Mouse (Mus musculus): Measurements from ENCODE around the gene Fbxl19.

DNA sequence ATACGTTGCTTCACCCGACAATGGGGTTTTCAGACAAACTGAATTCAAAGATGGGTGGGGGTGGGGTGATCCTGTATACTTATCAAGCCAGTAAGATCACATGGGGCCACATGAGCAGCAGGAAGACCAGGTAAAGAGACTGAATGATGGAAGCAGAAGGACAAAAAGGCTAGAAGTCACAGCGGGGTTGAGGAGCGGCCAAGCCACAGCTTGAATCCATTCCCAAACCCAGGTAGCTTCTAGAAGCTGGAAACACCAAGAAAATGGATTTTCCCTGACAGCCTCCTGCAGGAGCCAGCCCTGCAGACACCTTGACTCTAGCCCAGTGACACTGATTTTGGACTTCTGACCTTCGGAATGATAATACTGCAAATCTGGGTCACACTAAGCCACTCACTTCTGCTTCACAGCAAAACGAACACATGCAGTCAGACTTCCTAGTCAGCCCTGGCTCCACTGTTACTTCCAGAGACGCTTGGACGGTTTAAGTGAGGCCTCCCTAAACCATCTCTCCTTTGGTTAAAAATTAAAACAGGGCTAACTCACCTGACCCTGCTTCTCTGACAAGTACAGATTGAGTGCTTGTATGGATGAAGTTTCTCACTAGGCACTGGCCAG, 40.7 kb upstream of the Fbxl19 start:
- TF ChIP-seq POLR2A (IDR thresholded peaks at IDR 0.05; ENCODE audit: insufficient read depth, low read depth, low read length) (no peak), CTCF (IDR thresholded peaks at IDR 0.05) (no peak)
